9 mouse cellular contexts compared by ENCODE assay signal in the genomic region with DNA sequence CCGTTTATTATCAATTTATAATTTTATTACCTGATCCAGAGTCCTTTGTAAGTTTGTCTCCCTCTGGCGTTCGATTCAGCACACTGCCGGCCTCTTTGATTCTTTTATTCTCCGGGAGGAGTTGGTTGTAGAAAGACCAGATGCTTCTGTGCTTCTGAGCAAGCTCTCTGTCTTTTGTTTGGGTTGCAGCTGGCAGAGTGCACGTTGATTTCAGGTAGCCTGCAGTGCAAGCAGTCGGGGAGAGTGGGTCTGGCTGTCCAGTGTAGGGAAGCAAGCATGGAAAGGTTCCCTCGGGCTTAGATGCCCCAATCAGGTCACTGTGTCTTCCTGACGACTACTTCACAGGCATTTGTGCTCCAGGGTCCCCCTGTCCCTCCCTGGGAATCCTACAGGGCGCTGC. TPM values are rescaled to one million over a fixed set of nuclear protein-coding genes. Genes with fewer than 3 reads are reported as not detected.
DNase-seq lines count a peak whose midpoint lies in the region; ATAC-seq and TF ChIP-seq lines count a peak whose summit lies in the region.
"Had no signal": no experiment of that assay in that cellular context is flagged by ENCODE, and none has a peak within 500 bp of the region (broad histone marks: within the 10 kb centered on the region; RNA-seq: fewer than 3 reads in every experiment).

No protein-coding gene starts in this region.

- H3K4me3 ChIP-seq in heart, postnatal 0 days (ENCODE audit: low read depth, low read length), result no peak overlapping the region
- H3K4me3 ChIP-seq in heart, embryonic 12.5 days, result no peak overlapping the region
- no peak overlapping the region for H3K4me3 ChIP-seq in neural tube, embryonic 15.5 days (replicated peaks)
- H3K4me3 ChIP-seq: limb, embryonic 15.5 days had no signal

- H3K9ac ChIP-seq in heart, postnatal 0 days (replicated peaks; ENCODE audit: low read depth, low read length), result no peak overlapping the region
- no peak overlapping the region for H3K9ac ChIP-seq in heart, embryonic 12.5 days
- H3K9ac ChIP-seq in neural tube, embryonic 15.5 days (replicated peaks), result no peak overlapping the region
- H3K9ac ChIP-seq: limb, embryonic 15.5 days had no signal

- no peak for ATAC-seq in heart, postnatal 0 days (ENCODE audit: insufficient read depth, low read depth)
- no peak for ATAC-seq in heart, embryonic 12.5 days (ENCODE audit: insufficient number of reproducible peaks, low FRiP score)
- ATAC-seq in neural tube, embryonic 15.5 days (ENCODE audit: low FRiP score), result 0 out of 2 replicates have a peak, but pooled peaks have one; percentile 45
- no peak for ATAC-seq in erythroid progenitor cell, adult 5-6 weeks (replicated peaks; ENCODE audit: low FRiP score, poor library complexity, severe bottlenecking)

- no peak for DNase-seq in heart, postnatal 0 days (ENCODE audit: low spot score)
- DNase-seq in 3T3-L1 (ENCODE audit: low read depth, low spot score) (peak; percentile 43), adipocyte (ENCODE audit: low spot score) (peak; percentile 25)
- peak; percentile 29 to 44 for DNase-seq in kidney, postnatal 4 days
- DNase-seq in ovary, adult 18-20 months (ENCODE audit: low spot score), result no peak

- 40% methylated on average over 10 of the region's 10 CpGs for WGBS in heart, postnatal 0 days
- WGBS in heart, embryonic 12.5 days, result 35% methylated on average over 10 of the region's 10 CpGs
- 25% methylated on average over 10 of the region's 10 CpGs for WGBS in neural tube, embryonic 15.5 days

- H3K4me1 ChIP-seq in heart, postnatal 0 days (ENCODE audit: control insufficient read depth, insufficient read depth), result no peaks in the 10 kb centered on the region
- H3K4me1 ChIP-seq in heart, embryonic 12.5 days (replicated peaks), result no peaks in the 10 kb centered on the region
- peaks cover 8% of the 10 kb centered on the region; the same call in 1 of the 2 replicates for H3K4me1 ChIP-seq in neural tube, embryonic 15.5 days
- H3K4me1 ChIP-seq: limb, embryonic 15.5 days had no signal

- H3K4me2 ChIP-seq in heart, postnatal 0 days (ENCODE audit: low read depth, low read length), result no peak overlapping the region
- H3K4me2 ChIP-seq in heart, embryonic 12.5 days, result no peak overlapping the region
- H3K4me2 ChIP-seq in neural tube, embryonic 15.5 days, result no peak overlapping the region
- H3K4me2 ChIP-seq: limb, embryonic 15.5 days had no signal

- H3K27me3 ChIP-seq in heart, postnatal 0 days (ENCODE audit: control insufficient read depth, insufficient read depth, low read length), result no peaks in the 10 kb centered on the region
- no peaks in the 10 kb centered on the region for H3K27me3 ChIP-seq in heart, embryonic 12.5 days (replicated peaks)
- no peaks in the 10 kb centered on the region for H3K27me3 ChIP-seq in neural tube, embryonic 15.5 days (replicated peaks)
- H3K27me3 ChIP-seq: limb, embryonic 15.5 days had no signal

- no peak overlapping the region for H3K27ac ChIP-seq in heart, postnatal 0 days (ENCODE audit: low read depth)
- no peak overlapping the region for H3K27ac ChIP-seq in heart, embryonic 12.5 days (ENCODE audit: poor library complexity, severe bottlenecking)
- H3K27ac ChIP-seq in neural tube, embryonic 15.5 days (replicated peaks), result no peak overlapping the region
- H3K27ac ChIP-seq: limb, embryonic 15.5 days had no signal

- TF ChIP-seq CTCF in heart, postnatal 0 days (IDR thresholded peaks at IDR 0.05; ENCODE audit: low read depth), result peak; percentile 36

- H3K9me3 ChIP-seq in heart, postnatal 0 days (replicated peaks; ENCODE audit: control insufficient read depth, low read length), result no peaks in the 10 kb centered on the region
- H3K9me3 ChIP-seq in heart, embryonic 12.5 days (replicated peaks), result no peaks in the 10 kb centered on the region
- H3K9me3 ChIP-seq in neural tube, embryonic 15.5 days (replicated peaks), result no peaks in the 10 kb centered on the region
- H3K9me3 ChIP-seq: limb, embryonic 15.5 days had no signal

- H3K36me3 ChIP-seq in heart, postnatal 0 days (replicated peaks; ENCODE audit: control insufficient read depth, insufficient read depth, low read length), result peaks cover 18% of the 10 kb centered on the region
- peaks cover 29% of the 10 kb centered on the region for H3K36me3 ChIP-seq in heart, embryonic 12.5 days
- peaks cover 7% of the 10 kb centered on the region; the same call in 1 of the 2 replicates for H3K36me3 ChIP-seq in neural tube, embryonic 15.5 days

- no peak for TF ChIP-seq EP300 in heart, postnatal 0 days (IDR thresholded peaks at IDR 0.05; ENCODE audit: low read depth)

RNA-seq across cellular contexts. Expression of a gene that starts 16.5 kb away (rescaled TPM):
- total RNA-seq in heart, postnatal 0 days (2014; rRNA removed; ENCODE audit: low replicate concordance), result 30.3 and 33.2 TPM in 2 replicates
- 22.1 and 23.4 TPM in 2 replicates for polyA plus RNA-seq in heart, postnatal 0 days (2015; fragmentation: Nextera tagmentation; extraction: Ambion mirVana)
- 17.2 and 19.6 TPM in 2 replicates for polyA plus RNA-seq in heart, embryonic 12.5 days (2016; fragmentation: Nextera tagmentation; extraction: Ambion mirVana)
- 36.9 and 41.6 TPM in 2 replicates for polyA plus RNA-seq in neural tube, embryonic 15.5 days (2015; fragmentation: Nextera tagmentation; extraction: Ambion mirVana)
- total RNA-seq in erythroid progenitor cell, adult 5-6 weeks (2015; ENCODE audit: low replicate concordance), result 1.4 TPM in 1 of 2 replicates, not detected in the other
- total RNA-seq in erythroid progenitor cell, adult 5-6 weeks (2017; ENCODE audit: low replicate concordance), result 0.53 TPM in 1 of 2 replicates, not detected in the other

RNA-seq across cellular contexts. Expression of a gene that starts 53.0 kb away (rescaled TPM):
- not detected in 2 replicates for total RNA-seq in heart, postnatal 0 days (2014; rRNA removed; ENCODE audit: low replicate concordance)
- polyA plus RNA-seq in heart, postnatal 0 days (2015; fragmentation: Nextera tagmentation; extraction: Ambion mirVana), result not detected in 2 replicates
- polyA plus RNA-seq in heart, embryonic 12.5 days (2016; fragmentation: Nextera tagmentation; extraction: Ambion mirVana), result not detected in 2 replicates
- polyA plus RNA-seq in neural tube, embryonic 15.5 days (2015; fragmentation: Nextera tagmentation; extraction: Ambion mirVana), result not detected in 2 replicates
- not detected in 2 replicates for total RNA-seq in erythroid progenitor cell, adult 5-6 weeks (2015; ENCODE audit: low replicate concordance)
- not detected in 2 replicates for total RNA-seq in erythroid progenitor cell, adult 5-6 weeks (2017; ENCODE audit: low replicate concordance)
- polyA plus RNA-seq: limb, embryonic 15.5 days had no signal

Comparison
In these comparisons a context has a peak if more than half of its experiments do, and no peak if none do; other contexts are left out.
1. DNase-seq: peak in 3T3-L1 (single experiment), adipocyte (single experiment) and kidney, postnatal 4 days (2 of 2); none in heart, postnatal 0 days (single experiment) and ovary, adult 18-20 months (single experiment).